Mouse (Mus musculus) thymus, adult 2 months (tissue): ENCODE measurements around the gene Fthl17a. TPM values are rescaled to one million over a fixed set of nuclear protein-coding genes. Genes with fewer than 3 reads are reported as not detected.

Experiments used
- DNase-seq: peaks from one replicate; pipeline ENCODE4 v3.0.0; 2021
- H3K27ac ChIP-seq: fragments of 200-500 bp; 2 replicates; pipeline ENCODE4 v1.5.1; 2012; ENCODE audit warnings: low read length, control low read depth; ENCODE audit not compliant: control insufficient read depth, insufficient read depth
- H3K27me3 ChIP-seq: fragments of 200-500 bp; 2 replicates; pipeline ENCODE4 v1.6.1; 2012; ENCODE audit warnings: mild to moderate bottlenecking, low read length, moderate library complexity, mixed read lengths; ENCODE audit not compliant: control insufficient read depth, insufficient read depth
- H3K36me3 ChIP-seq: fragments of 200-500 bp; 2 replicates; pipeline ENCODE4 v1.6.1; 2012; ENCODE audit warnings: mild to moderate bottlenecking, low read length, moderate library complexity; ENCODE audit not compliant: control insufficient read depth, insufficient read depth
- H3K4me1 ChIP-seq: fragments of 200-500 bp; replicated peaks from 2 replicates; pipeline ENCODE4 v1.6.1; 2012; ENCODE audit warnings: low read length; ENCODE audit not compliant: control insufficient read depth, insufficient read depth
- H3K4me3 ChIP-seq: fragments of 200-500 bp; 2 replicates; pipeline ENCODE4 v1.5.1; 2012; ENCODE audit warnings: mild to moderate bottlenecking, low read length, control low read depth, moderate library complexity; ENCODE audit not compliant: control insufficient read depth, insufficient read depth
- CTCF ChIP-seq: fragments of 200-500 bp; IDR thresholded peaks from 2 replicates; pipeline ENCODE4 v1.5.1; 2012; ENCODE audit warnings: mild to moderate bottlenecking, control low read depth, low read length, moderate library complexity, borderline replicate concordance; ENCODE audit not compliant: control insufficient read depth, poor library complexity, insufficient read depth; ENCODE audit errors: extremely low read depth
- POLR2A ChIP-seq: fragments of 200-500 bp; IDR thresholded peaks from 2 replicates; pipeline ENCODE4 v1.6.1; 2012; ENCODE audit warnings: mild to moderate bottlenecking, low read length, control low read depth, moderate library complexity; ENCODE audit not compliant: control insufficient read depth, poor library complexity, insufficient read depth; ENCODE audit errors: extremely low read depth
- WGBS: fragments of 180-500 bp; shearing (Covaris S2); methylation state at CpG from one replicate; pipeline ENCODE4 v1.1.7; 2018; 5-methylcytosine and 5-hydroxymethylcytosine counted together
- polyA plus RNA-seq: library from polyadenylated mRNA; depleted of rRNA; stranded (reverse); fragments of >200 nt; gene quantifications from 2 replicates; pipeline ENCODE4 v1.2.3, GENCODE M21; 2012; rRNA removed

Fthl17a gene
- polyA plus RNA-seq, result not detected in 2 replicates

GRCm38 (mm10) chrX:85249379-85249778, at the start of gene Fthl17a:
TSS of gene Fthl17a (plus strand) at chrX:85249679.
- DNase-seq, result no peak
- Histone ChIP-seq H3K4me1 (no peaks in the 10 kb centered on the region), H3K36me3 (no peaks in the 10 kb centered on the region), H3K4me3 (no peak within 1 kb of the TSS), H3K27ac (no peak within 1 kb of the TSS), H3K27me3 (no peaks in the 10 kb centered on the region)
- WGBS, result 96% methylated on average over 2 of the region's 2 CpGs
- TF ChIP-seq POLR2A (no peak), CTCF (no peak)

- Histone ChIP-seq H3K36me3 (no peaks in the 10 kb centered on the region), H3K27me3 (no peaks in the 10 kb centered on the region), H3K4me3 (no peak overlapping the region), H3K4me1 (no peaks in the 10 kb centered on the region), H3K27ac (no peak overlapping the region)
- TF ChIP-seq CTCF (no peak), POLR2A (no peak)
- 91% methylated on average over 2 of the region's 2 CpGs for WGBS
- no peak for DNase-seq
Observed at GRCm38 (mm10) chrX:85207001-85207400, 42.5 kb upstream of the Fthl17a start.

GRCm38 (mm10) chrX:85226883-85227282, 22.6 kb upstream of the Fthl17a start:
- no peaks in the 10 kb centered on the region for H3K27me3 ChIP-seq
- H3K36me3 ChIP-seq, result no peaks in the 10 kb centered on the region
- DNase-seq, result peak; percentile 29
- TF ChIP-seq CTCF (no peak), POLR2A (no peak)
- H3K4me1 ChIP-seq, result no peaks in the 10 kb centered on the region
- H3K27ac ChIP-seq, result no peak overlapping the region
- H3K4me3 ChIP-seq, result no peak overlapping the region

- DNase-seq, result no peak
- 75% methylated on average over 8 of the region's 8 CpGs for WGBS
- H3K27me3 ChIP-seq, result no peaks in the 10 kb centered on the region
- H3K36me3 ChIP-seq, result no peaks in the 10 kb centered on the region
- H3K4me3 ChIP-seq, result no peak overlapping the region
- TF ChIP-seq POLR2A (no peak), CTCF (no peak)
- no peak overlapping the region for H3K27ac ChIP-seq
- peaks cover 3% of the 10 kb centered on the region; the same call in 1 of the 2 replicates for H3K4me1 ChIP-seq
Observed at GRCm38 (mm10) chrX:85271821-85272220, 22.3 kb downstream of the Fthl17a start.

GRCm38 (mm10) chrX:85272296-85272695, 22.8 kb downstream of the Fthl17a start:
- Histone ChIP-seq H3K36me3 (no peaks in the 10 kb centered on the region), H3K27me3 (no peaks in the 10 kb centered on the region), H3K4me1 (peaks cover 3% of the 10 kb centered on the region; the same call in 1 of the 2 replicates), H3K4me3 (no peak overlapping the region), H3K27ac (no peak overlapping the region)
- no peak for TF ChIP-seq POLR2A
- no peak for TF ChIP-seq CTCF
- whole genome bisulfite sequencing, result 36% methylated on average over 6 of the region's 6 CpGs
- DNase-seq, result no peak

- Histone ChIP-seq H3K4me3 (no peak overlapping the region), H3K27ac (no peak overlapping the region), H3K27me3 (no peaks in the 10 kb centered on the region), H3K36me3 (no peaks in the 10 kb centered on the region), H3K4me1 (peaks cover 15% of the 10 kb centered on the region)
- WGBS, result 46% methylated on average over 1 of the region's 1 CpGs
- no peak for DNase-seq
- TF ChIP-seq POLR2A (no peak), CTCF (no peak)
Observed at GRCm38 (mm10) chrX:85289846-85290245, 40.4 kb downstream of the Fthl17a start.

- DNase-seq, result no peak
- TF ChIP-seq POLR2A (no peak), CTCF (no peak)
- H3K27ac ChIP-seq, result peak overlapping the region; percentile 47; the same call in 1 of the 2 replicates
- H3K4me3 ChIP-seq, result no peak overlapping the region
- no peaks in the 10 kb centered on the region for H3K27me3 ChIP-seq
- no peaks in the 10 kb centered on the region for H3K36me3 ChIP-seq
- 61% methylated on average over 5 of the region's 5 CpGs for WGBS
- peaks cover 15% of the 10 kb centered on the region for H3K4me1 ChIP-seq
Observed at GRCm38 (mm10) chrX:85292781-85293180, 43.3 kb downstream of the Fthl17a start.
